Mouse (Mus musculus): ENCODE data around the gene Rabgap1. TPM values are rescaled to one million over a fixed set of nuclear protein-coding genes. Genes with fewer than 3 reads are reported as not detected.

Gene Rabgap1
- total RNA-seq, 2 experiments from 2014 or later: 84.8 to 91.7 TPM

- no peak for DNase-seq (ENCODE audit: low spot score in 2 of 2)
These were observed 68.2 kb downstream of the Rabgap1 start for GRCm38 (mm10) chr2:37511134-37511901.

DNA sequence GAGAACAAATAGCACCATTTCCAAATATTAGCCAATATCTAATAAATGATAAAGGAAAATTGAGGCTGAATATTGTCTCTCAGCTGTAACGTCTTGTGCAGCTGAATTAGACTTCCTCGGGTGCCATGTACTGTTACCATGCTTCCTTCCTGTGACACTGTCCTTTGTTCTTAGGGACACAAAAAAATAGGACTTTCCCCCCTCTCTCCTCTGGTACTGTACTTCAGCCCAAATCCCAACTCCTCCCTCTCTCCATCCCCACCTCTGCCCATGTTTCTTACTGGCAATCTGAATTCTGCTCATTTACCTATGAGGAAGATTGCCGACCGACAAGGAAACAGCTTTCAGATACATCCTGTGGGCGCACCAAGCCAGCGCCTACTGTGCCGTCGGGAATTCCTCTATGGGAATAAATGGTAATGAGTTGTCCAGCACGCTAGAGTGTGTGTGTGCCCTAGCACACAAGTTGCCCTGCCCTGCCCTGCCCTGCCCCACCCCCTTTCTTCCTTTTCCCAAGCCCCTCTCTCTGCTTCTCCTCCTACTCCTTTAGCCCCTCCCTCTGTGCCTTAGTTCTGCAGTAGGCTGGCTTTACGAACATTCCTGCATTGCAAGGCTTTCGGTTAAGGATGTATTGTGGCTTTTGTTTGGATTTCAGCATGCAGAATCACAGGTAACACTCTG lies 73.1 kb downstream of the Rabgap1 start, which contains the start of gene Gpr21:
Gene Gpr21 (plus strand): TSS at position 303 of the 681 bp plus-strand sequence.
- DNase-seq (ENCODE audit: low spot score in 2 of 2): no peak

- DNase-seq (ENCODE audit: low spot score in 2 of 2): peak in 1 of 2 experiments; percentile 14
These were observed 73.9 kb downstream of the Rabgap1 start for GRCm38 (mm10) chr2:37516922-37517462.

DNA sequence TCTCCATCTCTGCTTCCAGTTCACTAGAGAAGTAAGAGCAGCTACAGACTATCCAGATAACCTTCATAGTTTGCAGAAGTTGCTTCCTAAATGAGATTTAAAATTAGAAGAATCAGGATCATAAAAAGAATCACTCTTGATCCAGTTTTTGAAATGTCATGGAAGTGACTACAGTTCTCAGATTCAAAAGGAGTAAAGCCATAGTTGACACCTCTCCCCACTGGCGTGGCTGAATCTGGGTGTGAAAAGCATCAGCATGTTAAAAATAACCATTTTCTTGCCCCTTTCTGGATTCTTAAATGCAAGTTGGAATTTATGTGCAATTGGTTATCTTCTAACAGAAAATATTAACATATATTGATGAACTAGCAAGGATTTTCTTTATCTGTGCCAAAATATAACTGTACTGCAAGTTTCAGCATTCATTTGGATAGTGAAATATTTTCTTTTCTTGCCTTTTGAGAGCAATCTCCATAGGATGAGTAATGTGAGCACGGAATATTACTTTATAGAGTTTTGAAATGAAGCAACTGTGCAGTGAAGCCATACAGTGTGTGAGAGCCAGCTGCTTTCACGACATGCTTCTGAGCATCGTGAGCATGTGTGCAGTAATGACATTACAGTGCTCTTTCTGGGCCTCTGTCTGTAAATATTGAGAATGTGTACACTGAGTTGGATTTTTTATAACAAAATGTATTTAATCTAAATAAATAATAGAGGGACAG lies 75.6 kb downstream of the Rabgap1 start:
- DNase-seq (ENCODE audit: low spot score in 2 of 2): no peak

DNA sequence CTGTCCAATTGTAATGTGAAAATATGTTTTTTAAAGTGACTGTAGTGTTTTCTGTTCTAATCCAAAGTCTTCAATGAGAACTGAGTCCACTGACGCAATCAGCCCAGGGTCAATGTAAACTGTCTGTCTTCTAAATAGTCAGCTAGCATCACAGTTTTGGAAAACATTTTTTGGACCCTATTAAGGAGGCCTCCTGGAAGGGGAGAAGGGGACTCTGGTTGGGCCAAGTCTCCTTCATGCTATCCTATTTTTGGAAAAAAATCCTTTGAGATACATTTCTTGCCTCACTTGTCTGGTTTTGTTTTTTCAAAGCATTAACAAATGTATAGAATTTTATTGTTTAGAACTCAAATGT lies 76.2 kb downstream of the Rabgap1 start:
- no peak for DNase-seq (ENCODE audit: low spot score in 2 of 2)

DNA sequence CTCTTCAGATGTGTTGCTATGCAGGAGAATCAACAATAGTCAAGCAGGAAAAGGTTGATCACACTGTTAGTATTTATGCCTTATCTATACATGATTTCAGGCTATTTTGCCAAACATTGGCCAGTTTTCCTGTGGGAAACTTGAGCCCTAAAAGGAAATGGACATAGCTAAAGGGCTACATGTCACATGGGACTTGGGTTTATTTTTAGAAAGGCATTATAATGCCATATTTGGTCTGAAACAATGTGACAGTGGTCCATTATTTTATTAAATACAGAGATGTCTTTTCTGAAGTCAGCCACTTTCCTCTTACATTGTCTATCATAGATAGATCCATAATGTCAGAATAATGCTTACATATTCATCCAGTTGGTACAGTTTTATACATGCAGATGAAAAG lies 84.5 kb downstream of the Rabgap1 start:
- no peak for DNase-seq (ENCODE audit: low spot score in 2 of 2)

DNA sequence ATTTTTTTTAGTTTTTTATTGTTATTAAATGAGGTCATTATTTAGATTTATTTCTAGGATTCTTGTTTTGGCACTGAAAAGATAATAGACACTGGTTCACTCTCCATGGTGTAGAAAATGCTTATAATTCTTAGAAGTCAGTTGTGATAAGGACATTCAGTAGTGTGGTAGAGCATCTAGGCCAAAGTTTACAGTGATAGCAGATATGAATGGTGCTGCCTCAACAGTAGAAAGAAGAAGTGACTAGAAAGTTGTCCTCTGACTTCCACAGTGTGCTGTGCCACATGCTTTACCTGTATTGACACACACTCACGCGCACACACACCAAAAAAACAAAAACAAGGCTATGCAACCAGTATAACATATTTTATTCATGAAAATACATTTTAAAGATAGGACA lies 86.3 kb downstream of the Rabgap1 start:
- no peak for DNase-seq (ENCODE audit: low spot score in 2 of 2)

DNA sequence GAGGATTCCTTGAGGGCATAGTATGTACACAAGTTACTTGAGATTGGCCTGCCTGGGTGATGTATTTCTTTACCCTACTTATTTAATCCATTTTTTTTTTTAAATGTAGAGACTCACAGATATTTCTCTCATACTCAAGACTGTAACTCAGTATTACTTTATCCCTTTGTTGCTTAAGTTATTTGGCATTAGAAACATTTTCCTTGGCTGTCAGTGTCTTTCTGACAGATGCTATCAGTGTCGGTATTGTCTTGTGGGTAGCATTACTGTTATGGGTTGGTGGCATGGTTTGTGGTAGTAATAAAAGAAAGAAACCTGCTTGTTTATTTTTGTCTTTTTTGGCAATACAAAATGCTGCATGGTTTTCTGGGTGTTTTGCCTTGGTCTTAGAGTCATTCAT lies 87.7 kb downstream of the Rabgap1 start:
- DNase-seq (ENCODE audit: low spot score in 2 of 2): no peak

- DNase-seq (ENCODE audit: low spot score in 2 of 2): no peak
These were observed 88.6 kb downstream of the Rabgap1 start for GRCm38 (mm10) chr2:37531639-37532038.

DNA sequence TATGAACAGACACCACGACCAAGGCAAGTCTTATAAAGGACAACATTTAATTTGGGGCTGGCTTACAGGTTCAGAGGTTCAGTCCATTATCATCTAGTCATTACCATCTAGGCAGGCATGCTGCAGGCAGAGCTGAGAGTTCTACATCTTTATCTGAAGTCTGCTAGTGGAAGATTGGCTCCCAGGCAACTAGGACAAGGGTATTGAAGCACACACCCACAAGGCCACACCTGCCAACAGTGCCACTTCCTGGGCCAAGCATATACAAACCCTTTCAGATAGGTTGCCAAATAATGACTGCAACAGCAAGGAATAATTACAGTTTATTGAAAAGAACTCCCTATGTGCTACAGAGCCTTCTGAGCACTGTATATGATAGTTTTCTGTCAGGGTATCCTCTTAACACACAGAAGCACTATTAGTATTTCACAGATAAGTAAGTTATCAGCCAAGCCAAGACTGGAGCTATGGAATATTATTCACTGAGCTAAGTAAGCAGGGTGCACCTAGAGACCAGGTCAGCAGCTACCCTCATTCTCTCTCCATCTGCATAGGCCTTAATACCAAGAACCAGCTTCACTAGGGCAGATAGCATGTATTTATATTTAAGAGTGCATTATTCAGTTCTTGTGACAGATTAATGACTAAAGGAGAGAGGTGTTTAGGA lies 106.4 kb downstream of the Rabgap1 start:
- DNase-seq (ENCODE audit: low spot score in 2 of 2): no peak

DNA sequence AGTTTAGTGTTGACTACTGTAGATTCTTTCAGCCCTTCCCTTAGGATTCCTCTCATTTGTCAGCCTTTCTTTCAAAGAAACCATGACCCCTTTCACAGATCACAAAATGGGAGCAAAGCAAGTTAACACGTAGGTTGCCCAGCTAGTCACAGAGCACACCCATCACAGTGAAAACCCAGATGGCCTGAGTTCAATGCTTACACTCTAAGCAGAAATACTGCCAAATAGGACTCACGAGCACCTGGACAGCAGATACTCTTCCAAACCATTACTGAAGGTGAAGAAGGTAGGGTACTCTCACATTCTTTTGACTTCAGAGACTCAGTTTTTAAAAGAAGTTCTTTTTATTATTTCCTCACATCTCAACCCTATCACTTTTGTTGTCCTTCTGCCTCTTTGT lies 113.3 kb downstream of the Rabgap1 start:
- no peak for DNase-seq (ENCODE audit: low spot score in 2 of 2)

DNA sequence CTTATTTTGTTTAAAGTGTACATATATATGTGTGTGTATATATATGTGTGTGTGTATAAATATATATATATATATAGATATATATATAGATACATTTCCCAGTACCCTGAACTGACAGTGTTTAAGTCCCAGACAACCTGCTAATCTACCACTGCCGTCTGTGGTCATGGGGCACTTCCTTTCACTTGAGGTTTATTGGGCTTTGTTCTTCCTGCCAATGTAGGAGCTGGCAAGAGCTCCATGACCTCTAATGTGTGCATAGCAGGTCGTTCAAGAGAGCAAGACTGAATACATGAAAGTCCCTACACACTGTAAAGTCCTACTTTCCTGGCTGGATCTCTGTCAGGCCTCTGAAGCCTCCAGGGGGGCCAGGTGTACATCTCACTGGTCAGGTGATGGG lies 122.5 kb downstream of the Rabgap1 start:
- no peak for DNase-seq (ENCODE audit: low spot score in 2 of 2)

- DNase-seq (ENCODE audit: low spot score in 2 of 2): no peak
These were observed 123.0 kb downstream of the Rabgap1 start for GRCm38 (mm10) chr2:37566035-37566434.

- DNase-seq (ENCODE audit: low spot score in 2 of 2): peak in 1 of 2 experiments; percentile 42
These were observed 126.8 kb downstream of the Rabgap1 start for GRCm38 (mm10) chr2:37569888-37570287.

DNA sequence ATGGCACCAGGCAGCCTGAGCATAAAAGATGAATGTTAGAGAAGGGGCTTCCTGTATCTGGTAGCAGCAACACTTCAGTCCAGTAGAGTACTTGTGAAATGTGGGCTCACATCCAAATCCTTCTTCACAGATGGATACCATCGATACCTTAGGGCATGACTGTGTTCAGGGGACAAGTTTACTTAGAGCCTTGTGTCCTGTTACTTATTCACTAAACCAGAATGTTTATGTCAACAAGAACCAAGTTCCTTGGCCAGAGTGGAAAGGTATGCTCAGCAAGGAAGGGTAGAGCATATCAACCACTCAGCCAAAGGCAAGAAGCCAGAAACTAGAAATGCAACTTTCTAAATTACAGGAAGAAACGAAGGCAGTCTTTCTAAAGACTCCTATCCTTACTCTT lies 127.6 kb downstream of the Rabgap1 start:
- DNase-seq (ENCODE audit: low spot score in 2 of 2): no peak

DNA sequence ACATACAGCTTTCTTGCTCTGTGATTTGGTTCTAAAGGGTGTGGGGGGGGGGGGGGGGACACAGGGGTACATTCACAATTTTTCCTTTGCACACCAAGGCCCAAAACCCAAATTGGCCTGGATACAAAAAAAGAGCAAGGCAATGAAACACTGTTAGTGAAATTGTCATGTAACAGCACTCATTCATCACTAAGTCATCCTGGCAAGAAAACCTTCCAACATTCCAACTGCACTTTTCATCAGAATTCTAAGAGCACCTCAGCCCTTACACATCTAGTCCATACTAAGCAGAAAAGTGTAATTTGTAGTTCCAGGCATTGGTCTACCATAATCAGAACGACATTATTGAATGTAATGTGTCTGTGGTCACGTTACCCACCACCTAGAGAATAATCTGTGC lies 129.1 kb downstream of the Rabgap1 start:
- no peak for DNase-seq (ENCODE audit: low spot score in 2 of 2)

GRCm38 (mm10) chr2:37576661-37577060 lies 133.6 kb downstream of the Rabgap1 start:
- DNase-seq (ENCODE audit: low spot score in 2 of 2): peak in 1 of 2 experiments; percentile 43

DNA sequence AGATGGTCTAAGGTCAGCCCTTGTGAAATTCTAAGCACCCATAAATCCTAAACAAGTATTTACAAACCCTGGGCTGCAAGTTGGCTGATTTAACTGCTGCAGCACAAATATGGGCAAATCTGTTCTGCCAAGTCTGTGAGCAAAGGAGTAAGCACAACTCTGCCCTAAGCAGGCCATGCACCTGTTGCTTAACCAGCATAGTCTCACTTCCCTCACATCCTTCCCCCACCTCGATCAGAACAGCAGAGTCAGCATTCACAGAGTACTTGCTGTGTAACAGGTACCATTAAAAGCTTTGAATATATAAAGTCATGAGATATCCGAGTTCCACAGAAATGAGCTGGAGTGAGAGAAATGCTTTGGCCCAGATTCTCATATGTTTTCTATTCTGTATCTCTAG lies 135.1 kb downstream of the Rabgap1 start:
- no peak for DNase-seq (ENCODE audit: low spot score in 2 of 2)

- DNase-seq (ENCODE audit: low spot score in 2 of 2): no peak
These were observed 144.8 kb downstream of the Rabgap1 start for GRCm38 (mm10) chr2:37587919-37588318.
